Mouse (Mus musculus): ENCODE measurements around the gene D5Ertd579e. TPM values are rescaled to one million over a fixed set of nuclear protein-coding genes. Genes with fewer than 3 reads are reported as not detected.

The D5Ertd579e gene
- polyA plus RNA-seq, 1 experiment from 2014 or later = 30.2 TPM

- ATAC-seq = no peak
- 79% methylated on average over 3 of the region's 3 CpGs for WGBS
Measured at GRCm38 (mm10) chr5:36714832-36715231, 19.0 kb upstream of the D5Ertd579e start.

GRCm38 (mm10) chr5:36713693-36714092 lies 17.9 kb upstream of the D5Ertd579e start:
- no peaks in the 10 kb centered on the region for H3K27me3 ChIP-seq (replicated peaks; ENCODE audit: control insufficient read depth, insufficient read depth, low read length)
- no peaks in the 10 kb centered on the region for H3K9me3 ChIP-seq (replicated peaks; ENCODE audit: control insufficient read depth, low read length)
- H3K4me2 ChIP-seq (ENCODE audit: low read length) = no peak overlapping the region
- H3K36me3 ChIP-seq (ENCODE audit: control insufficient read depth, insufficient read depth, low read length) = no peaks in the 10 kb centered on the region
- DNase-seq (ENCODE audit: low spot score) (no peak), ATAC-seq (no peak)
- no peak overlapping the region for H3K9ac ChIP-seq (ENCODE audit: low read length)
- no peak overlapping the region for H3K27ac ChIP-seq (ENCODE audit: low read depth, low read length)
- 92% methylated on average over 6 of the region's 6 CpGs for WGBS
- peaks cover 7% of the 10 kb centered on the region for H3K4me1 ChIP-seq (ENCODE audit: control insufficient read depth, insufficient read depth, low read length)
- H3K4me3 ChIP-seq (ENCODE audit: low read depth, low read length) = no peak overlapping the region

More at GRCm38 (mm10) chr5:36714832-36715231, 19.0 kb upstream of the D5Ertd579e start:
- Histone ChIP-seq H3K9ac (ENCODE audit: low read length) (no peak overlapping the region), H3K4me1 (ENCODE audit: control insufficient read depth, insufficient read depth, low read length) (peaks cover 7% of the 10 kb centered on the region), H3K27ac (ENCODE audit: low read depth, low read length) (no peak overlapping the region), H3K4me2 (ENCODE audit: low read length) (no peak overlapping the region), H3K36me3 (ENCODE audit: control insufficient read depth, insufficient read depth, low read length) (no peaks in the 10 kb centered on the region), H3K4me3 (ENCODE audit: low read depth, low read length) (no peak overlapping the region), H3K27me3 (replicated peaks; ENCODE audit: control insufficient read depth, insufficient read depth, low read length) (no peaks in the 10 kb centered on the region), H3K9me3 (replicated peaks; ENCODE audit: control insufficient read depth, low read length) (no peaks in the 10 kb centered on the region)
- no peak for DNase-seq (ENCODE audit: low spot score)

GRCm38 (mm10) chr5:36712553-36713534 lies 17.0 kb upstream of the D5Ertd579e start:
- Histone ChIP-seq H3K4me2 (ENCODE audit: low read length) (peak overlapping the region; percentile 53), H3K27me3 (replicated peaks; ENCODE audit: control insufficient read depth, insufficient read depth, low read length) (no peaks in the 10 kb centered on the region), H3K36me3 (ENCODE audit: control insufficient read depth, insufficient read depth, low read length) (no peaks in the 10 kb centered on the region), H3K27ac (ENCODE audit: low read depth, low read length) (no peak overlapping the region), H3K9ac (ENCODE audit: low read length) (peak overlapping the region; percentile 49), H3K4me1 (ENCODE audit: control insufficient read depth, insufficient read depth, low read length) (peaks cover 7% of the 10 kb centered on the region), H3K9me3 (replicated peaks; ENCODE audit: control insufficient read depth, low read length) (no peaks in the 10 kb centered on the region), H3K4me3 (ENCODE audit: low read depth, low read length) (0 out of 2 replicates have a peak overlapping the region, but pooled peaks have one; percentile 15)
- DNase-seq (ENCODE audit: low spot score) = peak; percentile 38
- ATAC-seq = no peak
- 7% methylated on average over 31 of the region's 31 CpGs for WGBS

- 58% methylated on average over 5 of the region's 5 CpGs for WGBS
- Histone ChIP-seq H3K9me3 (replicated peaks; ENCODE audit: control insufficient read depth, low read length) (no peaks in the 10 kb centered on the region), H3K27ac (ENCODE audit: low read depth, low read length) (no peak overlapping the region), H3K4me1 (ENCODE audit: control insufficient read depth, insufficient read depth, low read length) (peaks cover 7% of the 10 kb centered on the region), H3K36me3 (ENCODE audit: control insufficient read depth, insufficient read depth, low read length) (no peaks in the 10 kb centered on the region), H3K9ac (ENCODE audit: low read length) (no peak overlapping the region), H3K4me2 (ENCODE audit: low read length) (no peak overlapping the region), H3K27me3 (replicated peaks; ENCODE audit: control insufficient read depth, insufficient read depth, low read length) (no peaks in the 10 kb centered on the region), H3K4me3 (ENCODE audit: low read depth, low read length) (no peak overlapping the region)
- DNase-seq (ENCODE audit: low spot score) = no peak
- no peak for ATAC-seq
Measured at GRCm38 (mm10) chr5:36711863-36712262, 16.0 kb upstream of the D5Ertd579e start.

GRCm38 (mm10) chr5:36705792-36706191 lies 10.0 kb upstream of the D5Ertd579e start:
- Histone ChIP-seq H3K36me3 (ENCODE audit: control insufficient read depth, insufficient read depth, low read length) (no peaks in the 10 kb centered on the region), H3K4me2 (ENCODE audit: low read length) (no peak overlapping the region), H3K9me3 (replicated peaks; ENCODE audit: control insufficient read depth, low read length) (no peaks in the 10 kb centered on the region), H3K9ac (ENCODE audit: low read length) (no peak overlapping the region), H3K4me1 (ENCODE audit: control insufficient read depth, insufficient read depth, low read length) (no peaks in the 10 kb centered on the region), H3K27ac (ENCODE audit: low read depth, low read length) (no peak overlapping the region), H3K4me3 (ENCODE audit: low read depth, low read length) (no peak overlapping the region), H3K27me3 (replicated peaks; ENCODE audit: control insufficient read depth, insufficient read depth, low read length) (no peaks in the 10 kb centered on the region)
- DNase-seq (ENCODE audit: low spot score) = no peak
- WGBS = 91% methylated on average over 5 of the region's 5 CpGs
- ATAC-seq = no peak

GRCm38 (mm10) chr5:36705390-36705789 lies 9.6 kb upstream of the D5Ertd579e start:
- Histone ChIP-seq H3K4me2 (ENCODE audit: low read length) (no peak overlapping the region), H3K36me3 (ENCODE audit: control insufficient read depth, insufficient read depth, low read length) (no peaks in the 10 kb centered on the region), H3K4me1 (ENCODE audit: control insufficient read depth, insufficient read depth, low read length) (no peaks in the 10 kb centered on the region), H3K27me3 (replicated peaks; ENCODE audit: control insufficient read depth, insufficient read depth, low read length) (no peaks in the 10 kb centered on the region), H3K4me3 (ENCODE audit: low read depth, low read length) (no peak overlapping the region), H3K9me3 (replicated peaks; ENCODE audit: control insufficient read depth, low read length) (no peaks in the 10 kb centered on the region), H3K9ac (ENCODE audit: low read length) (no peak overlapping the region), H3K27ac (ENCODE audit: low read depth, low read length) (no peak overlapping the region)
- WGBS = 85% methylated on average over 5 of the region's 5 CpGs
- DNase-seq (ENCODE audit: low spot score) (no peak), ATAC-seq (no peak)

- no peaks in the 10 kb centered on the region for H3K9me3 ChIP-seq (replicated peaks; ENCODE audit: control insufficient read depth, low read length)
- no peaks in the 10 kb centered on the region for H3K36me3 ChIP-seq (ENCODE audit: control insufficient read depth, insufficient read depth, low read length)
- no peaks in the 10 kb centered on the region for H3K4me1 ChIP-seq (ENCODE audit: control insufficient read depth, insufficient read depth, low read length)
- no peak overlapping the region for H3K4me2 ChIP-seq (ENCODE audit: low read length)
- no peak overlapping the region for H3K27ac ChIP-seq (ENCODE audit: low read depth, low read length)
- DNase-seq (ENCODE audit: low spot score) (no peak), ATAC-seq (no peak)
- H3K4me3 ChIP-seq (ENCODE audit: low read depth, low read length) = no peak overlapping the region
- H3K27me3 ChIP-seq (replicated peaks; ENCODE audit: control insufficient read depth, insufficient read depth, low read length) = no peaks in the 10 kb centered on the region
- 85% methylated on average over 6 of the region's 6 CpGs for WGBS
- no peak overlapping the region for H3K9ac ChIP-seq (ENCODE audit: low read length)
Measured at GRCm38 (mm10) chr5:36704684-36705083, 8.9 kb upstream of the D5Ertd579e start.

GRCm38 (mm10) chr5:36700939-36701620 lies 5.3 kb upstream of the D5Ertd579e start:
- ATAC-seq (no peak), DNase-seq (ENCODE audit: low spot score) (no peak)
- Histone ChIP-seq H3K9ac (ENCODE audit: low read length) (no peak overlapping the region), H3K4me1 (ENCODE audit: control insufficient read depth, insufficient read depth, low read length) (no peaks in the 10 kb centered on the region), H3K36me3 (ENCODE audit: control insufficient read depth, insufficient read depth, low read length) (no peaks in the 10 kb centered on the region), H3K27ac (ENCODE audit: low read depth, low read length) (no peak overlapping the region), H3K27me3 (replicated peaks; ENCODE audit: control insufficient read depth, insufficient read depth, low read length) (no peaks in the 10 kb centered on the region), H3K4me3 (ENCODE audit: low read depth, low read length) (no peak overlapping the region), H3K9me3 (replicated peaks; ENCODE audit: control insufficient read depth, low read length) (no peaks in the 10 kb centered on the region), H3K4me2 (ENCODE audit: low read length) (no peak overlapping the region)
- WGBS = 83% methylated on average over 6 of the region's 6 CpGs

- H3K4me3 ChIP-seq (ENCODE audit: low read depth, low read length) = no peak overlapping the region
- ATAC-seq = no peak
- H3K4me2 ChIP-seq (ENCODE audit: low read length) = no peak overlapping the region
- H3K9me3 ChIP-seq (replicated peaks; ENCODE audit: control insufficient read depth, low read length) = no peaks in the 10 kb centered on the region
- no peak overlapping the region for H3K9ac ChIP-seq (ENCODE audit: low read length)
- no peaks in the 10 kb centered on the region for H3K36me3 ChIP-seq (ENCODE audit: control insufficient read depth, insufficient read depth, low read length)
- no peaks in the 10 kb centered on the region for H3K27me3 ChIP-seq (replicated peaks; ENCODE audit: control insufficient read depth, insufficient read depth, low read length)
- peaks cover 5% of the 10 kb centered on the region for H3K4me1 ChIP-seq (ENCODE audit: control insufficient read depth, insufficient read depth, low read length)
- H3K27ac ChIP-seq (ENCODE audit: low read depth, low read length) = no peak overlapping the region
- no peak for DNase-seq (ENCODE audit: low spot score)
- 73% methylated on average over 5 of the region's 5 CpGs for WGBS
Measured at GRCm38 (mm10) chr5:36698689-36699088, 2.9 kb upstream of the D5Ertd579e start.
